Mouse (Mus musculus) left cerebral cortex, adult 8-10 months (tissue): ENCODE data around the gene Arhgap9. TPM values are rescaled to one million over a fixed set of nuclear protein-coding genes. Genes with fewer than 3 reads are reported as not detected.
"Not testable (repeated sequence)": the region's sequence is repeated elsewhere in the genome, so short reads cannot be mapped to it uniquely, and the experiment has no call there.

Experiments used
- DNase-seq, 2 experiments: peaks; one replicate each; pipeline ENCODE4 v3.0.0; 2022; ENCODE audit warnings: low spot score in 2 of 2
- total RNA-seq, 4 experiments: library from RNA; stranded (reverse); gene quantifications; 2 replicates each; pipeline ENCODE4 v1.2.4; 2022

Gene Arhgap9
- total RNA-seq, 4 experiments from 2014 or later = 0.74 to 2.6 (median 1.6) TPM

DNA sequence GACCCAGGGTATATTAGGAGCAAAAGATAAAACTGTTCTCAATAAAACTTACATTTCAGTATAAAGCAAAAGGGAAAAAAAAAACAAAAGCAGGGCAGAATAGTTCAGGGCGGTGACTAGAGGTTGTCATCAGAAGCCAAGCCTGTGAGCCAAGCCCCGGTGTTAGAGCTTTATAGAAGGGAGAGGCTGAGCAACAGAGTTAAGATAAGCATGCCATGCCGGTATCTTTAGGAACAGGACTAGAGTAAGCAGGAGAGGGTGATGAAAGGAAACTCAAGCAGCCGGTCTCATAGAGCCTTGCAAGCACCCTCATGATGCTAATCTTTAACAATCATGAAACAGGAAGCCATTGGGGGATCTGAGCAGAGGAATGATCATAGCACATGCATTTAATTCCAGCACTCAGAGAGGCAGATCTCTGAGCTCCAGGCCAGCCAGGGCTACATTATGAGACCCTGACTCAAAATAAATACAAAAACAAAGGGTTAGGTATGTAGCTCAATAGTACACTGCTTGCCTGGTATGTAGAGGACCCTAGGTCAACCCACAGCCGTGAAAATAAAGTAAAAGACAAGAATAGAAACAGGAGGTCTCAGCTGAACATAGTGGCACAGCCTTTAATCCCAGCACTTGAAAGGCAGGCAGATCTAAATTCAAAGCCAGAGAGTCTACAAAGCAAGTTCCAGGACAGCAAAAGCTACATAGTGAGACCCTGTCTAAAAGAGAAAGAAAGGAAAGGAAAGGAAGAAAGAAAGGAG, 29.7 kb upstream of the Arhgap9 start:
- no peak for DNase-seq

DNA sequence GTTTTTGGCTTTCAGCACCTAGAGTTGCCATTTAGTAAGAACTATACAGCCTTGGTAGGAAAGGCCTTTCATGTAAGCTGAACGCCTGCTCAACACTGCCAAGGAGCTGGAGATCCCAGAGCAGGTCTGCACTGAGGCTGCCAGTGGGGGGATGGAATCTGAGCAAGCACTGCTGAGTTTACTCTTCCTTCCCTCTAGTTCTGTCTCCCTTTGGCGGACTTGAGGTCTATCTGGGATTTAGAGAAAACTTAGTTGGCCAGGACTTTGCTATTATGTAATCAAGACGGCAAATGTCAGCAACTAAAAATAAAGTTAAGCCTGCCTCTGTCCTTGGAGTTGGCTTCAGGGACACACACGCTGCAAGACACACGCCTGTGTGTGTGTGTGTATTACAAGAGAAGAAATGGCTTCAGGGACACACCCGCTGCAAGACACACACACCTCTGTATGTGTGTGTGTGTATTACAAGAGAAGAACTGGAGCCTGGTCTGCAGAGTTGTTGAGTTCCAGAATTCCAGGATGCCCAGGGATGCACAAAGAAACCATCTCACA, 28.7 kb upstream of the Arhgap9 start:
- no peak for DNase-seq

DNA sequence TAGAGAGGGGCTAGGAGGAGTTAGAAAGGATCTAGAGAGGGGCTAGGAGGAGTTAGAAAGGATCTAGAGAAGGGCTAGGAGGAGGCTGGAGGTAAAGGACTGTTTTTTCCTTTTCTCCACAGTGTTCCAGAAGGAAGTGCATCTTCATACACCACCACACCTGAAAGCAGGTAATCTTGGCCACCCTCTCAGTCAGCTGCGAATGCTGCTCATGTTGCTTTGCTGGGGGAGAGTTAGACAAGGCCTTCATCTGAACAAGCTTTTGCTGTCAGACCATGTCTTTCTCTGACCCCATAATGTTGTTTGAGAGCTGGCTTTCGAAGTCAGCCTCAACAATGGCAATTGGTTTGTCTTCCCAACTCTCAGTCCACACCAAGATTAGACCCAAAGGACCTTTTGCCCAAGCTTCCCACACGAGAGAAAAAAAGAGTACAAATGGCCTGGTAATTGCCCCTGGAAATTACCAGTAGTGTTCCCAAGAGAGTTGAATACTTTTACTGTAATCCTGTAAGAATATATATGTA, 28.1 kb upstream of the Arhgap9 start:
- DNase-seq = no peak

DNA sequence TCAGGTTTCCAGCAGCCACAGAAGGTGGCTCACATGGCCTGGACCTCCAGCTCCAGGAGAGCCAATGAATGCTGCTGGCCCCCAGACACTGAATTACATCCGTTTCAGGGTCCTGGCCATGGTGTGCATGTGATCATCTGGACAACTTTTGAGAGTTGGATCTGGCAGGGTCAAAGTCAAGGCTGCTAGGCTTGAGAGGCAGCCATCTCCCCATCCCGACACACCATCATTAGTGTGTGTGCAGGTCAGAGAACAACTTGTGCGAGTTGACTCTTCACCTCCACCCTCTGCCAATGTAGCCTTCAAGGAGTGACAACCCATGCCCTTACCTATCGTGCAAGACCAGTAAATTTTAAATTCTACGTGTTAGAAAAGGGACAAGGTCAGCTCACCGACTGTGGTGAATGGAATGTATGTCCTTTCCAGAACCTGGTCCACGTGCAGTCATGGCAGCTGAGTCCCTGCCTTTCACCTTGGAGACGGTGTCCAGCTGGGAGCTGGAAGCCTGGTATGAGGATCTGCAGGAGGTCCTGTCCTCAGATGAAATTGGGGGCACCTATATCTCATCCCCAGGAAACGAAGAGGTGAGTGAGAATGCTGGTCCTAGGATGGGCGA, 26.8 kb upstream of the Arhgap9 start:
- DNase-seq = no peak

DNA sequence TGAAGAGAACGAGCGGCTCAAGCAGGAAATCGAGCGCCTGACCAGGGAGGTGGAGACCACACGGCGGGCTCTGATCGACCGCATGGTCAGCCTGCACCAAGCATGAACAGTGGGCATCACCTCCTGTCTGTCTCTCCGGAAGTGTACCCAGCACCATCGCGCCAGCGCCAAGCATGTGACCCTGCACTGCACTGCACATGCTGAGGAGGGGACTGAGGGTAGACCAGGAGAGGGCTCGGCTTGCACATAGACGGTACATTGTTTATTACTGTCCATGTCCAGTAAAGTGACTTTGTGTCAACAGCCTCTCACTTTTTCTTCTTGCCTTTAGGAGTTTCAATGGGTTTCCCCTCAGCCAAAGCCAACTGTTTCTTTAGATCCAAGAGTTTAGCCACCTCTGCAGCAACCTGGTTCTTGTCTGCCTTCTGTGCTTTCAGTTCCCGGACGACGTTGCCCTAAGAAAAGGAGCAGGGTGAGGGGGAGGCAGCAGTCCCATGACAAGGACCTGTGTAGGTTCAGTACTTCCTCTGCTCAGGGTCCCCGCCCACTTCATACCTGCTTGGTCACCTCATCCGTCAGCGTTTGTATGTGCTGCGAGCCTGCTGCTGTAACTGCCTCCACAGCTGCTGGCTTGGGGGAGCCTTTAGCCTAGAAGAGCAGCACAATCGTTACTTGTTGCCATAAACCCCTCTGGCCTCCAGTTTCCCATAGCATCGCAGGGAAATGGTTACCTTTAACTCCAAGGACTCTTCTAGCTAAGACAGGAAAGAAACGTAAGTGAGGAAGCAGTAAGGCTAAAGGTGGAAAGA, 25.6 kb upstream of the Arhgap9 start:
- DNase-seq = no peak

DNA sequence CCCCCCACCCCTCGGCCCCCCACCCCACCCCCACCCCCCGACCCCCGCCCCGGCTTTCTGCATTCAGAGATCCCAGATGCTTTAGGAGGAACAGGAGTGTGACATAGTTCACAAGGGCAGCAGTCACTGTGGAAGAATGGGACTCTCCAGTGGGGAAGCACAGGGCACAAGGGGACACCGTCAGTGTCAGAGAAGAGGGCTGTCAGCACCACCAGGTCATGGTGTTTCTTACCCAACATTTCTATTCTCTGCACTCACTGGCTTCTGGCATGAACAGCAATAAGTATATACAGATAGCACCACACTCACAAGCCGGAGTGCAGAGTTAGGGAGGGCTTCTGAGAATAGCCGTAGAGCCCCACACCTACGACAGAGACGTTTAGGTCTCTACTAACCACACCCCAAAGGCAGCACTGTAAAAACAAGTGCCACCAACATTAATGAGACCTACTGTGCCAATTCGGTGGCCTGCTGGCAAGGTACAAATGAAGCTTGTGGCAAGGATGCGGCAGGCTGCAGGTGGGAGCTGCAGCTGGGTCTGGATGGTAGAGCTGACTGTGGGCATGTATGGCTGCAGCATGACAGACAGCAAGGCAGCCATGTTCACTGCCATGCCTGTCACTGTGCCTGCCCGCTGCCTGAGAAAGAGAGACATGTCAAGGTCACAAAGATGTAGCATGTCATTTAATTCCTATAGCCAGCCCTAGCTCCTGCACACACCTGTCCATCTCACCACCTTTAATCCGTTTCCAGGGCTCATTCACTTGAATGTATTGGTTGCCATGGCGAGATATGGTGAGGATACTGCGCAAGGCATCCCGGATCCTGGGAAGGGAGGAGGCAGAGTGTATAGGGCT, 24.5 kb upstream of the Arhgap9 start:
- DNase-seq = no peak

DNA sequence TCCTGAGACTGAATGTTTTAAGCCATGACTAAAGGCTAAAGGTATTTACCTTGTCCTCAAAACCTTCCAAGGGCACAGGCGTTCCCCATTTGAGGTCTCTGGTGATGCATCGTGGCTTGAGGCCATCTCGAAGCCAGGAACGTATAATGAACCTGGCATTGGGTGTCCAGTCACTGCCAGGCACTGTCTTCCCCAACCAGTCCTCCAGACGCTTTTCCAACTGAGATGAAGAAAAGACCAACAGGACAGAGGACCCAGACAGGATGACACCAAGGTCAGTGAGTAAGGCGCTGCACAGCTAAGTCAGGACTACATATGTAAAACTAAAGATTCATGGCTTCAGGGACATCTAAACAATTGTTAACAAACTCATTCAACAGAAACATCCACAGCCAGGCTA, 21.4 kb upstream of the Arhgap9 start:
- DNase-seq = no peak

DNA sequence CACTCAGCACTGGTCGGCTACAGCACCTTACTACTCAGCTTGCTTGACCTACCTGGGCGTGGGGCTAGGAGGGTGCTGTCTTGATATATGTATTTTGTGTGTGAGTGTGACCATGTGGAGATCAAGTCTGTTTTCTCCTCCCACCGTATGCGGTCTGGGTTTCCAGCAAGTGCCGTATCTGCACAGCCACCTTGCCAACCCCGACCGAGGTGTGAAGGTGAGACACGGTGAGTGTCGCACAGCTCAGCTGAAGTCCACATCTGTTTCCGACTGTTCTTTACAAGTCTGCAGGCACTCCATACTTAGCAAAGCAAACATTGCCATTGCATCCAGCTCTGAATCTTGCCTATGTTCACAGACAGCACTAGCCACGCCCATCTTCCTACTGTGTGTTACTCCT, 18.6 kb upstream of the Arhgap9 start:
- no peak for DNase-seq

DNA sequence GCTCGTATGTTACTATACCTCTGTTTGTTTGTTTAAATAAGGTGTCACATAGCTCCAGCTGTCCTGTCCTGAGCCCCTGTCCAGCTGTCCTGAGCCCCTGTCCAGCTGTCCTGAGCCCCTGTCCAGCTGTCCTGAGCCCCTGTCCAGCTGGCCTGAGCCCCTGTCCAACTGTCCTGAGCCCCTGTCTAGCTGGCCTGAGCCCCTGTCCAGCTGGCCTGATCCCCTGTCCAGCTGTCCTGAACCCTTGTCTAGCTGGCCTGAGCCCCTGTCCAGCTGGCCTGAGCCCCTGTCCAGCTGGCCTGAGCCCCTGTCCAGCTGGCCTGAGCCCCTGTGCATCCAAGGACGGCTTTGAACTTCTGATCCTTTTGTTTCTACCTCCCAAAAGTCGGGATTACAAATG, 12.6 kb upstream of the Arhgap9 start:
- DNase-seq = not testable (repeated sequence)

DNA sequence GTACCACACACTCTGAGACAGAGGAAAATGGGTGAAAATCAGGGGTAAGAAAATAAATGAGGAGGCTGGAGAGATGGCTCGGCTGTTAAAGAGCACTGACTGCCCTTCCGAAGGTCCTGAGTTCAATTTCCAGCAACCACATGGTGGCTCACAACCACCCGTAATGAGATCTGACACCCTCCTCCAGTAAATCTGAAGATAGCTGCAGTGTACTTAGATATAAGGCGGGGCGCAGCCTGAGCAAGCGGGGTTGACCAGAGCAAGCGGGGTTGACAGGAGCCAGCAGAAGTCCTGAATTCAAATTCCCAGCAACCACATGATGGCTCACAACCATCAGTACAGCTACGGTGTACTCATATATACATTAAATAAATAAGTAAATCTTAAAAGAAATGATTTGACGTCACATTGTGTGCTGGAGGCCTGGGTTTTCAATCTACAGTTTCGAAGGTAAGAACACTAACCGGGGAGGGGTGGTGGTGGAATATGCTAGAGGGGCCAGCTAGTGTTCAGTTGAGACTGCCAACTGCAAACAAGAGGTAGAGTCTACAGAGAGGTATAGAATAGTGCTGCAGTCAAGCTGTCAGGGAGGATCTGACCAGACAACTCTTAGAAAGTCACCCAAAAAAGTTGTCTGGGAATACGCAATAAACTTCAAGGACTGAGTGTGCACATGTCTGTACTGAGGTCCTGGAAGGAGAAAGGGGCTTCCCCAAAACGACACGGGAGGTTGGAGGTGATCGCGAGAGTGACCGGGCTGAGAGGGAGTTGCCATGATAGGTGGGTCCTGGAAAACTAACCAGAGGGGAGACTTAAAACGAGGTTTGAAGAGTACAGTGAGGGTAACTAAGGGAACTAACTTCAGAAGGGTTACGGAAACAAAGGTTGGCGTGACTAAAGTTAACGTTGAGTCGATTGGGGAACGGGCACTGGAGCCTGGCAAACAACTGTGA, 11.0 kb upstream of the Arhgap9 start:
- DNase-seq = no peak

DNA sequence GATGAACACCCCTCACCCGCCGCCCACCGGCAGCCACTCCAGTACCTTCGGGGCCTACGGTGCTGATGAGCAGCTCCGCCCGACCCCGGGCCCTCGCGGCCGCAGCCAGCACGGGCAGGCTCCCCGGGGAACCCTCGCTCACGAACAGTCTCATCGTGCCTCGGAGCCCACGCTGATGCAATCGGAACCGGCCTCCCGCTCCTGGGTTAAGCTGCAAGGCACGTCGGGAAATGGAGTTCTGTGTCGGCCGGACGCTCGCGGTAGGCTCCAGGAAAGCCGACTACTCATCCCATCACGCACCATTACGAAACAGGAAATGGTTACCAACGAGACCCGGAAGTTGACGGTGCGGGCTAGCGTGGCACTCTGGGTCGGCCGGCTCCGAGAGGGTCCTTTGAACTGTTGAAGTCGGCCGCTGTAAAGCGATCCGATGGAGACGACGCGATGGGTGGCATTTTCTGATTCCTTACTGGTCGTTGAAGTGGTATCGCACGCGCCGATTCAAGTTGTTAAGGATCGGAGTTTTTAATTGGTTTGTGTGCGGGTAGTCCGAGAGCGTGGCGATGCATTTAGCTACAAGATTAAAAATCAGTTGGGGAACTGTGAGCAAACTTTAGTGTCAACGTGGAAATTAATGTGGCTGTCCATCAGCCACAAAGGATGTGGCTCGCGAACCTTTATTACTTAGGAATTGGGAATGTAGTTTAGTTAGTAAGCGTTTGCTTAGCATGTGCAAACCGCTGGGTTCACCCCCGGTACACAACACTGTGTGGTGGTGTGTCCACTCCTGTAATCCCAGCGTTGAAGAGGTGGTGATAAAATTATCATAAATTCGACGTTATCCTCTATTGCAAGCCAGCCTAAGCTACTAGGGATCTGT, 10.0 kb upstream of the Arhgap9 start, which contains the start of gene Mars:
Gene Mars, minus strand, starts transcription at position 311 of the 880 bp plus-strand sequence.
- peak; percentile 92 to 93 for DNase-seq

DNA sequence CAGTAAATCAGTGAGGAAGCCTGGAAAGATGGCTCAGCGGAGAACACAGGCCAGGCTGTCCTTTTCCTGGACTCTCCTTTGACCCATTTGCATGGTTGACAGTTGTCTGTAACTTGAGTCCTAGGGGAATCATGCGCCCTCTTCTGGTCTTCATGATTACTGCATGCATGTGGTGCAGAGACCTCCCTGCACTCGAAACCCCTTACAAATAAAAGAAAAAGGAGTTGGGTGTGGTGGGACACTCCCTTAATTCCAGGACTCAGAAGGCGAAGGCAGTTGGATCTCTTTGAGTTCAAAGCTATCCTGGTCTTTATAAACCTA, 9.4 kb upstream of the Arhgap9 start:
- DNase-seq = peak in 1 of 2 experiments; percentile 58

DNA sequence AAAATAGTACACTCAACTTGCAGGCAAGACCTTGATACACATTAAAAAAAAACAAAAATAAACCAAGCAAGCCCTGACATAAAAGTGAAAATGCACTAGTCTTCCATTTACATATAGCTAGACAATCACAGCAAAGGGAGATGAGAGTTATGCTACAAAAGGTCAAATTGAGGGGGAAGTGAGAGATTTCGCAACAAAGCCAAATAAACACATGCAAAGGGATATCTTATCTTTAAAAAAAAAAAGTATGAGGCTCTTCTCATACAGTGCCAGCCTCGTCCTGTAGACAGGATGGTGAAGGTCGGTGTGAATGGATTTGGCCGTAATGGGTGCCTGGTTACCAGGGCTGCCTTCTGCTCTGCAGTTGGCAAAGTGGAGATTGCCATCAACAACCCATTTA, 8.9 kb upstream of the Arhgap9 start:
- no peak for DNase-seq

DNA sequence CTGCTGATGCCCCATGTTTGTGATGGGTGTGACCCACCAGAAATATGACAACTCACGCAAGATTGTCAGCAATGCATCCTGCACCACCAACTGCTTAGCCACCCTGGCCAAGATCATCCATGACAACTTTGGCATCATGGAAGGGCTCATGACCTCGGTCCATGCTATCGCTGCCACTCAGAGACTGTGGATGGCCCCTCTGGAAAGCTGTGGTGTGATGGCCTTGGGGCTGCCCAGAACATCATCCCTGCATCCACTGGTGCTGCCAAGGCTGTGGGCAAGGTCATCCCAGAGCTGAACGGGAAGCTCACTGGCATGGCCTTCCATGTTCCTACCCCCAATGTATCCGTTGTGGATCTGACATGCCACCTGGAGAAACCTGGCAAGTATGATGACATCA, 8.2 kb upstream of the Arhgap9 start:
- not testable (repeated sequence) for DNase-seq

DNA sequence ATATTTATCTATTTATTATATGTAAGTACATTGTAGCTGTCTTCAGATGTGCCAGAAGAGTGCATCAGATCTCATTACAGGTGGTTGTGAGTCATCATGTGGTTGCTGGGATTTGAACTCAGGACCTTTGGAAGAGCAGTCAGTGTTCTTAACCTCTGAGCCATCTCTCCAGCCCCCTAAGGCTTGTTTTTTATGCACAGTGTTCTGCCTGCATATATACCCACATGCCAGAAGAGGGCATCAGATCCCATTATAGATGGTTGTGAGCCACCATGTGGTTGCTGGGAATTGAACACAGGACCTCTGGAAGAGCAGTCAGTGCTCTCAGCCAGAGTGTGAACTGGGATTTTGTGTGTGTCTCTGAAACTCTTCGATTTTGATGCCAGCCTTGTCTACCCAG, 6.8 kb upstream of the Arhgap9 start:
- DNase-seq = not testable (repeated sequence)

DNA sequence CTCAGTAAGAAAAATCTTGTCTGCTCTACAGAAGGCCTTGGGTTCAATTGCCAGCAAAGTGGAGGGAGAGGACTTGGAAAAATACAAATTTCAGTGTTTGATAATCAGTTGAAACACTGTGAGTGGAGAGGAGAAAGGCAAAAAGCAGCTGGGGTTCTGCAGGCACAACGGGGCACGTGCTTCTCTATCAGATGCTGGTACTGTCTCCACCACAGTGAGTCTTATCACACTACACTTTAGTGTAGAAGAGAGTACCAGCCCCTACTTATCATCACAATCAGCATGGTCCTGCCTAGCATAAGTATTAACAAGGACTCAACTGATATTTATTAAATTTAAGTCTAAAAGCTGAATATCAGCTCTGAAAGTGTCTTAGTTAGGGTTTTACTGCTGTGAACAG, 4.5 kb upstream of the Arhgap9 start:
- no peak for DNase-seq

DNA sequence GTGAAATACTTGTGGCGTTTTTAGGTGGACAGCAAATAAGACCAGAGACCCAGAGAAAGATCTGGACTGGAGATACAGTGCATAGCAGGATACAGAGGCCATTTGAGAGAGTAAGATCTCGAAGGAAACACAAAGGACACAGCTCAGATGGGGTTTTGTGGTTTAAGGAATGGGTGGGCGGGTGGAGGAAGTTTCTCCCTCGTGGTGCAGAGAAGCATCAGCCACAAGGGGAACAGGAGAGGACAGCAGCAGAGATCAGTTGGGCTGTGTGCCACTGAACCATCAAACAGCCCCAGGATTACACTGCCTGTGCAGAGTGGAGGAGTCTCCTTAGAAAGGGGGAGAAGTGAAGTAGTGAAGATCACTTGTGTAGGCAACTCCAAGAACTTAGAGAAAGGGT, 3.8 kb upstream of the Arhgap9 start:
- DNase-seq = no peak

DNA sequence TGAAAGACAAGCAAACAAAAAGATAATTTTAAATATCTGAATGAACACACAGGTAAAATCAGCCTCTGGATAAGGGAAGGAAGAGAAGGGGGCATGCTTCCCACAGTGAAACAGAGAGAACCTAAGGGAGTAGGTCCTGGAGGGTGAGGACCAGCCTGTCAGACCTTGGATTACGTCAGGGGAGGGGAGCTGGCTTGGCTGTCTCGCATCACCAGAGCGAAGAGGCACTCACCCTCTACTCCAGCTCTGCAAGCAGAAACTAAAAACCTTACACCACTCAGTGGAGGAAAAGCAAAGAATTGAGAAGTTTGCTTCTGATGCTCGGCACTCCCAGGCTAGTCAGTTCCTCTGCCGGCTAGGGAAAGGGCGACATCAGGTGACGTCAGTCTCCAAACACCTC, 1.8 kb upstream of the Arhgap9 start:
- DNase-seq = no peak

DNA sequence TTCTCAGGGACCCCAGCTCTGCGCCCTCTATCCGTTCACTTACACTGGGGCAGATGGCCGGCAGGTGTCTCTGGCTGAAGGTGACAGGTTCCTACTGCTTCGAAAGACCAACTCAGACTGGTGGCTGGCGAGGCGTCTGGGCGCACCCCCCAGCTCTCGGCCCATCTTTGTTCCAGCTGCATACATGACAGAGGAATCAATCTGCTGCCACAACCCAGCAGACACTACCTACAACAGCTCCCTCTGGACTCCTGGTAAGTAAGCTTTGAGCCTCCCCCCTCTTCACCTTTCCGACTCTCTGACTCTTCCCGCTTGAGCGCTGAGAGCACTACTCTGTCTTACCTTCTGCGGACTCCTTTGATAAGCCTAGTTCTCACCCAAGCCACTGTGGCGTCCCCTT, 414 bp downstream of the Arhgap9 start:
- DNase-seq = no peak
